8 mouse cellular contexts compared by ENCODE assay signal in the genomic region with DNA sequence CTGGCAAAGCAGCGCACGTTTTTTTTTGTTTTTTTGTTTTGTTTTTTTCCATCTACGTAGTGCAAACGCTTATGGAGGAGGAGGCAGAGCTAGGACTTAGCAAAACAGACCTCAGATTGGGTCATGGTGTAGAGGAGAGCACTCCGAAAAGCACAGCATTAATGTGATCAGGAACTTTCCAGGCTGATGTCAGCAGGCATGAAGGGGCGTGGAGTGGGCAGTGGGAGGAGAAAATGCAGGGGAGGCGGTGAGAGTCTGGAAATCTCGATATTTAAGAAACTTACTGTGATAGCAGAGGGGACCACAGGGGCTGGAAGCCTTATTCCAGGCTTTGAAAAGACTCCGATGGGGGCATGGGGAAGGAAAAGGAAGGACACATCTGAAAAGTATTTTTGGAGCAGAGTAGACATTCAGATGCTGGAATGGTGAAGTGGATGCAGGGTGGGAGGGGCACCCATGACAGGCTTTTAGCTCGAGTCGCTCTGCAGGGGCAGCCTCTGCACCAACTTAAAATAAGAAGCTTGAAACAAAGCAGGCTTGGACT. TPM values are rescaled to one million over a fixed set of nuclear protein-coding genes. Genes with fewer than 3 reads are reported as not detected.
A peak's percentile ranks its signal among the peaks of the same experiment; 100 is the strongest.
DNase-seq lines count a peak whose midpoint lies in the region; ATAC-seq and TF ChIP-seq lines count a peak whose summit lies in the region.

No protein-coding gene starts in this region.

- peak overlapping the region; percentile 72 for H3K9ac ChIP-seq in heart, embryonic 16.5 days (ENCODE audit: low read length)
- H3K9ac ChIP-seq in kidney, embryonic 16.5 days (replicated peaks; ENCODE audit: low read length): peak overlapping the region; percentile 64
- H3K9ac ChIP-seq in stomach, embryonic 15.5 days: 0 out of 2 replicates have a peak overlapping the region, but pooled peaks have one; percentile 23

- no peak for TF ChIP-seq CTCF in embryonic fibroblast, embryonic 13.5 days (IDR thresholded peaks at IDR 0.05; ENCODE audit: borderline replicate concordance, insufficient read depth, low read length)

- peaks cover 8% of the 10 kb centered on the region for H3K4me1 ChIP-seq in embryonic fibroblast, embryonic 13.5 days (ENCODE audit: control insufficient read depth, insufficient read depth, low read length)
- H3K4me1 ChIP-seq in heart, embryonic 16.5 days (ENCODE audit: control insufficient read depth, insufficient read depth, low read length): peaks cover 5% of the 10 kb centered on the region; the same call in 1 of the 2 replicates
- peaks cover 37% of the 10 kb centered on the region for H3K4me1 ChIP-seq in kidney, embryonic 16.5 days (ENCODE audit: insufficient read depth, low read length)
- H3K4me1 ChIP-seq in stomach, embryonic 15.5 days: peaks cover 4% of the 10 kb centered on the region

- H3K36me3 ChIP-seq in heart, embryonic 16.5 days (ENCODE audit: control insufficient read depth, insufficient read depth): no peaks in the 10 kb centered on the region
- no peaks in the 10 kb centered on the region for H3K36me3 ChIP-seq in kidney, embryonic 16.5 days (ENCODE audit: insufficient read depth, low read length)
- H3K36me3 ChIP-seq in stomach, embryonic 15.5 days: no peaks in the 10 kb centered on the region

- WGBS in heart, embryonic 16.5 days: 1% methylated on average over 11 of the region's 11 CpGs
- WGBS in kidney, embryonic 16.5 days: under 1% methylated on average over 11 of the region's 11 CpGs
- WGBS in stomach, embryonic 15.5 days: under 1% methylated on average over 11 of the region's 11 CpGs

- H3K4me3 ChIP-seq in embryonic fibroblast, embryonic 13.5 days (ENCODE audit: insufficient read depth, low read length): peak overlapping the region; percentile 26
- H3K4me3 ChIP-seq in heart, embryonic 16.5 days (ENCODE audit: low read length): peak overlapping the region; percentile 60
- peak overlapping the region; percentile 60 for H3K4me3 ChIP-seq in kidney, embryonic 16.5 days (ENCODE audit: low read length)
- peak overlapping the region; percentile 50 for H3K4me3 ChIP-seq in stomach, embryonic 15.5 days (replicated peaks)

- DNase-seq in embryo, embryonic 10 days (ENCODE audit: low spot score): peak; percentile 59
- DNase-seq in embryo, embryonic 9.5 days (ENCODE audit: extremely low spot score): no peak
- DNase-seq in lung, postnatal 36 days: peak; percentile 64

- peak; percentile 56 for TF ChIP-seq POLR2A in embryonic fibroblast, embryonic 13.5 days (IDR thresholded peaks at IDR 0.05; ENCODE audit: low read depth, low read length)

- peak; percentile 30 for ATAC-seq in activated CD4-positive, CD25-positive, alpha-beta regulatory T cell, adult 4 months
- peak; percentile 61 for ATAC-seq in heart, embryonic 16.5 days (replicated peaks; ENCODE audit: extremely low read depth, insufficient read depth, low FRiP score)
- peak; percentile 75 for ATAC-seq in kidney, embryonic 16.5 days (ENCODE audit: low FRiP score, low TSS enrichment)
- peak; percentile 67 for ATAC-seq in stomach, embryonic 15.5 days (ENCODE audit: insufficient read depth, low FRiP score, low read depth)

- no peaks in the 10 kb centered on the region for H3K27me3 ChIP-seq in heart, embryonic 16.5 days (ENCODE audit: control insufficient read depth, insufficient read depth, low read length)
- H3K27me3 ChIP-seq in kidney, embryonic 16.5 days (ENCODE audit: insufficient read depth, low read length): no peaks in the 10 kb centered on the region
- no peaks in the 10 kb centered on the region for H3K27me3 ChIP-seq in stomach, embryonic 15.5 days (replicated peaks)

- H3K27ac ChIP-seq in embryonic fibroblast, embryonic 13.5 days (ENCODE audit: insufficient read depth, low read length): peak overlapping the region; percentile 37
- H3K27ac ChIP-seq in heart, embryonic 16.5 days (ENCODE audit: low read length): peak overlapping the region; percentile 91
- peak overlapping the region; percentile 83 for H3K27ac ChIP-seq in kidney, embryonic 16.5 days (ENCODE audit: low read length)
- H3K27ac ChIP-seq in stomach, embryonic 15.5 days: peak overlapping the region; percentile 86

- H3K9me3 ChIP-seq in heart, embryonic 16.5 days (replicated peaks; ENCODE audit: control insufficient read depth, low read length): peaks cover 4% of the 10 kb centered on the region; the same call in 1 of the 2 replicates
- H3K9me3 ChIP-seq in kidney, embryonic 16.5 days (ENCODE audit: low read length): peaks cover 3% of the 10 kb centered on the region; the same call in 1 of the 2 replicates
- no peaks in the 10 kb centered on the region for H3K9me3 ChIP-seq in stomach, embryonic 15.5 days

- H3K4me2 ChIP-seq in heart, embryonic 16.5 days (ENCODE audit: low read depth, low read length): peak overlapping the region; percentile 75
- H3K4me2 ChIP-seq in kidney, embryonic 16.5 days (replicated peaks; ENCODE audit: low read depth, low read length): peak overlapping the region; percentile 76
- H3K4me2 ChIP-seq in stomach, embryonic 15.5 days: peak overlapping the region; percentile 83

RNA-seq across cellular contexts. Expression of a gene that starts 17.9 kb away (rescaled TPM):
- under 1 TPM; 0.60 to 0.69 TPM for polyA plus RNA-seq in activated CD4-positive, CD25-positive, alpha-beta regulatory T cell, adult 4 months (2017; shearing (Covaris generic))
- polyA plus RNA-seq in embryonic fibroblast, embryonic 13.5 days (2011; ENCODE audit: insufficient read length, low read depth, missing spikeins): 0.35 and 0.72 TPM in 2 replicates
- 4.4 and 4.8 TPM in 2 replicates for polyA plus RNA-seq in heart, embryonic 16.5 days (2015; fragmentation: Nextera tagmentation; extraction: Ambion mirVana)
- polyA plus RNA-seq in kidney, embryonic 16.5 days (2015; fragmentation: Nextera tagmentation; extraction: Ambion mirVana): 0.12 and 0.17 TPM in 2 replicates
- polyA plus RNA-seq in stomach, embryonic 15.5 days (2015; fragmentation: Nextera tagmentation; extraction: Ambion mirVana): 0.12 and 0.15 TPM in 2 replicates

RNA-seq across cellular contexts. Expression of a gene that starts 21.5 kb away (rescaled TPM):
- 10 to 100 TPM; 37.3 to 47.1 TPM for polyA plus RNA-seq in activated CD4-positive, CD25-positive, alpha-beta regulatory T cell, adult 4 months (2017; shearing (Covaris generic))
- polyA plus RNA-seq in embryonic fibroblast, embryonic 13.5 days (2011; ENCODE audit: insufficient read length, low read depth, missing spikeins): 442 and 478 TPM in 2 replicates
- polyA plus RNA-seq in heart, embryonic 16.5 days (2015; fragmentation: Nextera tagmentation; extraction: Ambion mirVana): 134 and 148 TPM in 2 replicates
- polyA plus RNA-seq in kidney, embryonic 16.5 days (2015; fragmentation: Nextera tagmentation; extraction: Ambion mirVana): 178 and 193 TPM in 2 replicates
- polyA plus RNA-seq in stomach, embryonic 15.5 days (2015; fragmentation: Nextera tagmentation; extraction: Ambion mirVana): 266 and 297 TPM in 2 replicates

Comparison
In these comparisons a context has a peak if more than half of its experiments do, and no peak if none do; other contexts are left out.
1. H3K27ac ChIP-seq: peak in every context shown above with its lines; median percentile 91 in heart, embryonic 16.5 days; 86 in stomach, embryonic 15.5 days; 83 in kidney, embryonic 16.5 days; 37 in embryonic fibroblast, embryonic 13.5 days.